Mouse (Mus musculus) spleen, postnatal 36 days (tissue): ENCODE measurements around the gene Tom1l2.

Source experiments
- DNase-seq, 2 experiments: peaks; one replicate each; pipeline ENCODE4 v3.0.0; 2022; ENCODE audit warnings: low spot score in 2 of 2, mixed read lengths in 1 of 2

The Tom1l2 gene

DNA sequence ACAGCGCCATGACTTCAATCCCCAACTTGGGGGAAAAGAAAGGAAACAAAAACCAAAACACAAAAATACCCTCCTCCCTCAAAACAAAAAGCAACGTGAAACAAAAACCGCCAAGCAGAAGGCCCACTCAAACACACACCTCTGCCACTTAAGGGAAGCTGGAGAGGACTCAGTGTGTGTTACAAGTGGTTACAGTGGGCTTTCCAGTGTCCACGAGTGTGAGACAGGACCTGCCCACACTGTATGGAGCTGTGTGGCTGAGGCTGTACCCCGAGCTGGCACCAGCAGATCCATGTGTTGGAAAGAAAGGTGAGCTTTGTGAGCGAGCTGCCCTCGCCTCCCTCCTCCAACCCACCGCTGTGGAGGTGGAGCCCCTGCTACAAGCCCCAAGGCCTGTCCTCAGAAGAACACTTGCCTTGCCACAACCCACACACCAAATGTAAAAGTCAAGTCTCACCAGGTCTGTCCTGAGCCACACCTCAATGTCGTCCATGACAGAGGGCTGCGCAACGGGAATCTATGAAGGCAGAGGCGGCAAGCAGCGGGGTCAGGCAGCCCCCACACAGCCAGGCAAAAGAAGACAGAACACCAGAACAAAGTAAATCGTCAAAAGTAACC is 120.2 kb downstream of the Tom1l2 start:
- DNase-seq, result no peak

DNA sequence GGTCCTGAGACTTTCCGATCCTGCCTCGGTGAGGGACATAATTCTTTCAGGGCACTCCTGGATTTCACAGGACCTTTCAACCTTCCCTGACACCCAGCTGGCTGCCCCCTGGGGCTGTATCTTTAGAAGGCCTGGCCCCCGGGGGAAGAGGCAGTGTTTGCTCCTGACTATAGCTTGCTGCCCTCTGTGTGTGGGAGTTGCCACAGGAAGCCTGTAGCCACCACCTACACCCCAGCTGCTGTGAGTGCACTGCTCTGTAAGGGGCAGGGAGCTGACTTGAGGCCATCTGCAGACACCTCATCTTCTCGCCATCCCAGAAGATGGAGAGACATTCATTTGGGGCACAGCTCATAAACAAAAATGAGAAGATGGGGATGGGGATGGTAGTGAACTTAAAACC is 120.8 kb downstream of the Tom1l2 start:
- DNase-seq, result no peak

DNA sequence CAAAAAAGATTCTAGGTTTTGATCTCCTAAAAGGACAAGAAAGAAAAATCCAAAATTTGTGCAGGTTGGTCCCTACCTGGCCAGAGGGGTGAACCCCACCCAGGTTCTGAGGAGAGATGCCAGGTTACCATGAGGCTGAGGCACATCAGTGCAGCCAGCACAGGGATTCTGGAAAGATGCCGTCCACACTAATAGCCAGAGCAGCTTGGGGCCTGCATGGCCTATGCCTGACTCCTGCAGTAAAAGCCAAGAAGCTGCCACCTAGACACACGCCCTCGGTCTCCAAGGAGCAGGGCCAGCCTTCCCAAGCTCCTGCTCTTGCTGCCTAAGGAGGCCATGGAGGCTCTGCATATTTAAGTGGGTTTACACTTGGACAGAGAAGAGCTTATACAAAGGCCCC is 121.4 kb downstream of the Tom1l2 start:
- no peak for DNase-seq

DNA sequence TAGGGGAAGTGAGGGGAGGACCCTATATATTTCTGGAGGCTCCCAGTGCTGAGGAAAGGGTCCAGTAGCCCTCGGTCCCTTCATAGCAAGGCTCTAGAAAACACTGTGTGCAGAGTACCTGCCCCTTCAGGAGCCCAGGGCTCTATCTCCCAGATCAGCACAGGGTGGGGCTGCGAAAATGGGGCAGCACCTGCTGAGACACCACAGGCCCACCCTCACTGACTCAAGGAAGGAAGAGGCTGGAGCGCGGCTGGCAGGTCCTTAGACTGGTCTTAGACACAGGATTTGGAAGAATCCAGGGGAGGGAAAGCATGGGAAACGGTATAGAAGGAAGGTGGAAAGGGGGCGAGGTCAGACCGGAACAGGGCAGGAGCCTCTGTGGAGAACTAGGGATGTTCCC is 122.2 kb downstream of the Tom1l2 start:
- DNase-seq, result no peak

DNA sequence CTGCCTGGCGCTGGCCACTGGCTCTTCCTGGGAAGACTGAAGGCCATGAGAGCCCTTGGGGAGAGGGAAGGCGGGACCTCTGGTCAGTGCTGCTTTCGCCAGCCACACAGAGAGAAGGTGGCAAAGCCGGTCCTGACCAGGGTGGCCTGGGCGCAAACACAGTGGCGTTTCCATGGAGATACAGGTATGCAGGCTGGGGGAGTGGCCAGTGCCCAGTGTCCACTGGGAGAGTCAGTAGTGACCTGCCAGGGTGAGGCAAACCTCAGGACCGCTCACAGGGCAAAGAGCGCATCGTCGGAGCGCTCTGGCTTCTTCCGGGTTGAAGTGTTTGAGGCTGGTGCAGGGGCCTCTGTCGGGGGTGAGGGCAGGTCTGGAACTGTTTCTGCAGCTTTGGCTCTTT is 122.9 kb downstream of the Tom1l2 start:
- no peak for DNase-seq

DNA sequence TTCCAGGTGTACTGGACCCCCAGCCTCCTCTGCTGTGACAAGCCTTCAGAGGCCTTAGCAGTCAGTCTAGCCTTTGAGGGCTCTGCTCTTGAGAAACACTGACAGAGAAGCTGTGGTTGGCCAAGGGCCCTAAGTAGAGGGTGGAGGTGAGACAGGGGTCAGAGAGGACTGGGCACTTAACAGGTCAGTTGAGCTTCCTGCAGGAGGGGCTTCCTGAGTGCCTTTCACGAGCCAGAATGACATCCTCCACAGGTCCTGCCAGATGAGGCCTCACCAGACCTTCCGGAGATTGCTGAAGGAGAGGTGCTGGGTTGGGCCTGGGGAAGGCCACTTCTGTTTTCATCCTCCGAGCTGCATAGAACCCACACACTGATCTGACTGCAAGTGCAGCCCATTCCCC is 124.2 kb downstream of the Tom1l2 start:
- no peak for DNase-seq

DNA sequence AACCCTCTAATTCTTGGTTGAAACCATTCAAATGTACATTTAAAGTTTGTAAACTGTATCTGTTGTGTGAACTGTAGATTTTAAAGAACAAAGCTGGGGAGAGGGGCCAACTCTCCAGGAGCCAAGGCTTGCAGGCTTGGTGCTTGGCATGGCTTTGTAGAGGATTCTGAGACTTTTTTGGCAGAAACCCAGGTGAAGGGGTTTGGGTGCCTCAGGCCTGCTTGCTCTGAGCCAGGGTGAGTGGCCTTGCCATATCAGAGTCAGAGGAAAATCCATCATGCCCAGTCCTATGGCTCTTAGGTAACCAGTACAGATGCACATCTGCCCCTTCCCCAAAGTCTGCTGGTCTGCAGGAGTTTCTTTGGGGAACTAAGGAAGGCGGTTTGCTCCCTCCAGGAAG is 126.8 kb downstream of the Tom1l2 start:
- DNase-seq, result no peak

DNA sequence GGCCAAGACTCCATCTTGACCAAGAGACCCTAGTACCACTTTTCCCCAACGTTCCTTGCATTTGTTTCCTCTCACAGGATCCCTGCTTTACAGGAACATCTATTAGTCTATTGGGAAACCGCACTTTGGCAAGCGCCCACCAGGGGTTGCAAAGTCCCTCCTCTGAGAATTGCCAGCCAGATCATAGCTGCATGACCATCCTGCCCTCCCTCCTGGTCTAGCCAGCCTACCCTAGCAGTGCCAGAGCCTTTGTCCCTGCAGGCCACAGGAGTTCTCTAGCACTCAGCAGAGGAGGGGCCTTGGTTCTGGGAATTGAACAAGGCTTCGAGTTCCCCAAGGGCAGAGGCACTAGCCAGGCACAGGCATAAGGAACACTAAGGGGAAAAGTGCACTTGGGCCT is 128.0 kb downstream of the Tom1l2 start:
- no peak for DNase-seq

DNA sequence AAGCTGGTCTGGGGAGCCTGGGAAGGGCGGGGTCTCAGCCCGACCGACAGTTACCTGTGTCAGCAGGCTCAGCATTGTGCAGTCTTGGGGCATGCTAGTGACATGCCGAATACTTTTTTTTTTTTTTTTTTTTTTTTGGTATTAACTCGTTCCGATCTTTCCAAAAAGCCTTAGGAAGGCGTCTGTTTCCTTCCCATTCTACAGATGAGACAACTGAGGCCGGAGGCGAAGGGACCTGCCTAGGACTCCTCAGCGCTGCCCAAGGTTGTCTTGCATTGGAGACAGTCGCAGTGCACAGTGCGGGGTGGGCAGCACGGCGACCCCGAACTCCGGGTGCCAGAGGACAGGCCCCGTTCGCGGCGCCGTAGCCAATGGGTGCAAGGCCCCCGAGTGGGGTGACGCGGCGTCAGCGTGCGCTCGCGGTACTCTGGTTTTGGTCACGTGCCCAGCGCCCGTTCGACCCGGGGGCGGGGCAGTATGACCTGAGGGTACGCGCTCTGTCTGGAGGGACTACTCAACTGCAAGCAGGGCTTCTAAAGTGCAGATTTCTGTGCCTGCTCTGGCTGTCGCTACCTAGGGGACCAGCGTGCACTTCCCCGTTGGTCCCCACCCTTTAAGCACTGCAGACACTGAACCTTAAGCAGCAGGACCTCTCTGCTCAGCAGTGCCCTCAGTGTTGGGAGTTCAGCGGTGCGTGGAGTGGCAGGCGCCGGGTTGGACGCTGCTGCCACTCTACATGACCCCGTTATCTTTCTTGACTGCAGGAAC is 130.1 kb downstream of the Tom1l2 start, which contains the start of gene Srebf1:
TSS of gene Srebf1 (minus strand) at position 113 of the 768 bp plus-strand sequence.
- peak; percentile 79 to 85 for DNase-seq

DNA sequence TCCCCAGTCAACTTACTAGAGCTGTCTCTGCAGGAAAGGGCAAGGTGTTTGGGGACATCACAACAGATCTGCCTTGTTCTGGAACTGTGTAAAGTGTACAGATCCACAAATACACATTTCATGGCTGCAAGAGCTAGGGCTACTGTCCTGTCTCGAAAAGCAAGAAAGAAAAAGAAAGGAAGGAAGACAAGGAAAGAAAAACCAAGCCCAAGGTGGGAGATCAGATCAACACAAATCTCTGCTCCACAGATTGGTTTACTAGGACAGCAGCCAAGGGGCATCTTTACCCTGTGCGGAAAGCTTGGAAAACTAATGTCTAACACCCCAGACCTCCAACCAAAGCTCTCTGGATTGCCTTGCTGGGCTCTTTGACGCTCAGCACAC is 130.6 kb downstream of the Tom1l2 start:
- no peak for DNase-seq

DNA sequence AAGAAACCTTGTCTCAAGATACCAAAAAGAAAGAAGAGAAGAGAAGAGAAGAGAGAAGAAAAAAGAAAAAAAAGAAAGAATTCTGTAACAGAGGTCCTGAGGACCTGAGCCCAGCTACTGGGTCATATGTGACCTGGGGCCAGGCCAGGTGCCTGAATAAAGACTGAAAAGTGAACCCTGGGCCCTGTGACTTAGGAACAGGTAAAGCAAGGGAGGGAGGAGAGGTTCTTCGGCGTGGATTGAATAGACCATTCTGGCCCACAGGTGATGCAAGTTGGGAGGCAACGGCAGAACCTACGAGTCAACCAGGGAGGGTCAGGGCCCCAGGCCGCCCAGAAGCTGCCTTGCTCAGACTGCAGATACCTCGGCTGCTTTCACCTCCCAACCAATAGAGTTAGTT is 131.3 kb downstream of the Tom1l2 start:
- no peak for DNase-seq

DNA sequence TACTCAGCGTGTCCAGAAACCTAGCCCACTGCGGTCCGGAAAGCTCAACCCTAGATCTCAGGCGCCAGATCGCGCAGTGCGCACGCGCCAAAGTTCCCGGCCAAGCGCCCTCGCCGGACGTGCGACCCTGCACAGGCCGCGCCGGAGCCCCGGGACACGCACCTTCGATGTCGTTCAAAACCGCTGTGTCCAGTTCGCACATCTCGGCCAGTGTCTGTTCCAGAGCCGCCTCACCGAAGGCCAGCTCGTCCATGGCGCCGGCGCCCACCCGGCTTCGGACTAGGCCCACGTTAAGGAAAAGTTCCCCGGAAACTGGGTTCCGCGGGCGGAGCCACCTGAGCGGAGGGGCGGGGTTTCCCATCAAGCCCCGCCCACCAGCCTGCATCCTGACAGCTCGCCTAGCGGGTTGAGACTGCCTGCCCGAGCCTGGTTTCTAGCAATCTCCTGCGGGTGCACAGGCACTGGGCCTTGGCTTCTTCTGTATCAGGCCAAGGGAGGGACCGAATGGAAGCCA is 132.4 kb downstream of the Tom1l2 start:
- peak; percentile 87 for DNase-seq

DNA sequence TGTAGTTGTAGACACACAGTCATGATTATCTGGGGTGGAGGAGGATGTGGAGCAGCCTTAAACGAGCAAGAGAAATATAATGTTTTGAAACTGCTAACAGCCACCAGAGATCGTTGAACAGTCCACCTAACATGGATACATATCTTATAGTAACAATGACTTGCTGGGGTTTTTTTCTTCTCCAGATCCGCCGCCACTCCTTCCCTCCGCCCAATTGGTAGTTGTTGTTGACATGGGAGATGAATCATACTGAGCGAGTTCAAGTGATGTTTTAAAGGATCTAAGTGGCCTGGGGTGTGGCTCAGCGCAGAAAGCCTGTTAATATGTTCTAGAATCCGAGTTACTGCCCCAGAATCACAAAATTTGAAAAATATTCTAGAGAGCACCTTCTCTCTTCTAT is 133.1 kb downstream of the Tom1l2 start:
- DNase-seq, result no peak

DNA sequence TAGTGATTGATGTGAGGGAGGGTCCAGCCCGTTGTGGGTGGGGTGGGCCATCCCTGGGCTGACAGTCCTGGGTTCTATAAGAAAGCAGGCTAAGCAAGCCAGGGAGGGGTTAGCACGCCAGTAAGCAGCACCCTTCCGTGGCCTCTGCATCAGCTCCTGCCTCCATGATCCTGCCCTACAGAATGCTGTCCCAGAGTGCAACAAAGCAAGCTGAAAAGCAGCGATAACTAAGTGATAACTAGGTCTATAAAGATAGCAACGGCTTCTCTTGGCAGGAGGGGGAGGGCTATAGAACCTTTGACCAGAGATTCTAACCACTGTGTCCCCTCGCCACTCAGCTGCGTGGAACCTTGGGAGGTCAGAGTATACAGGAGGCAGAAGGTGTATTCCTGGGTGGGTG is 135.2 kb downstream of the Tom1l2 start:
- no peak for DNase-seq

DNA sequence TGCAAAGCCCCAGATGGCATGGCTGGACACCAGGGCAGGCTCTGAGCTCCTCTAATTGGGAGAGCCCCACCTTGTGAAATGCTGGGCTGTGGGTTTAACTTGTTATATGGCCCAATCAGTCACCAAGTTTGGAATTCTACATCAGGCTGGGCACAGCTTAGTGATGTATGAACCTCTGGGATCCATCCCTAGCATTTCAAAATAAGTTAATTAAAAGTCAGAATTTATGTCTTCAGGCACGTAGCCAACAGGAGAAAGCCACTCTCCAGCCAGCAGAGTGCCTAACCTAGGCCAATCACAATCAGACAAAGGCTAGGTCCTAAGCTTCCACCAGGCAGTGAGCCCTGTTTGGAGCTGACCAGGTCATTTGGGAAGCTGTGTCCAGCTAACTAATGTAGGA is 136.0 kb downstream of the Tom1l2 start:
- no peak for DNase-seq

DNA sequence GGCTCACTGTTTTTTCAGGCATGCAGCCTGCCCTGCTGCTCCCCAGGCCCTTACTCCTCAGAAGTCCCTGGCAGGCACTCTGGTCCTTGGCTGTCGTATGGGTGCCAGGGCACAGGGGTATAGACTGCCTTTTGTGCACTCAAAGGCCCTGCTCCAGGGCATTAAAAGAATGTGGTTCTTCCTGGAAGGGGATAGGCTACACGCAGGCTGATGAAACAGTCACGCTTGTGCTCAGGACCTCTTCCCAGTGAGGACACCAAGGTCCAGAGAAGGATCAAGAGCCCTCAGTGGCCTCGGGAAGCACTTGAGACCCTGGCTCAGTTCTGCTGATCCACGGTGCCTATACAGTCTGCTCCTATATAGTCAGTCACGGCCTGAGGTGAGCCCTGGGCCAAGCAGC is 139.4 kb downstream of the Tom1l2 start:
- DNase-seq, result no peak

DNA sequence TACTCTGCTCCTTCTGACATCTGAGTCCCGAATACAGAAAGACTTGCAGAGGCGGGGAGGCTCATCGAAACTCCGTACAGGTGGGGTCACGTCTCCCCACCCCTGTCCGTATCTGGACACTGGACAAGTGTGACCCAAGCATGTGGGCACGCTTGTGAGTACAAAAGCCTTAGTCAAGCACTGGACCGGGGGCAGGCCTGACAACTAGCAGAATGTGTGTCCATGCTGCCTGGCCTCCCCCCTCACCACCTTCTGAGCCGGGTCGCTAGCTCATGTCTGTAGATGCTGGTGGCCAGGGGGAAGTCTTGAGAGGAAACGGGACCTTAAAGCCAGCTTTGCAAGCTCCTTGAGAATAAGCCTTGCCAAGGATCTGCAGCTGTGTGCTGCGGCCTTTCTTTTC is 140.9 kb downstream of the Tom1l2 start:
- DNase-seq, result no peak

DNA sequence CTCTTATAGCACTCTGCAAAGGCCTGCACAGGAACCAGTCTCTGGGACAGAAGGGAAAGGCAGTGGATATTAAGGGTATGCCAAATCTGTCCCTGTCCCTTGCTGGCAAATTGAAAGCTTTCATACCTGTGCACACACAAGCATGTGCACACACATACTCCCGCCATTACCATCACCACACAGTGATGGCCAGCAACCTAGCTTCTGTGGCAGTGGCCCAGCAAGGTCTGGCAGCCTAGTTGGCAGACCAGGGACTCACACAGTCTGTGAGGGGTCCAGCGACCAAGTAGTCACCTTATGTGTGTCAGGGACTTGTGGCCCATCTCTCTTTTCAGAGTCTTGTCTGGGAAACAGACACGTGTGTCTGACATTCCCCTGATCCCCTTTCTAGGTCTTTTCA is 141.6 kb downstream of the Tom1l2 start:
- DNase-seq, result no peak

DNA sequence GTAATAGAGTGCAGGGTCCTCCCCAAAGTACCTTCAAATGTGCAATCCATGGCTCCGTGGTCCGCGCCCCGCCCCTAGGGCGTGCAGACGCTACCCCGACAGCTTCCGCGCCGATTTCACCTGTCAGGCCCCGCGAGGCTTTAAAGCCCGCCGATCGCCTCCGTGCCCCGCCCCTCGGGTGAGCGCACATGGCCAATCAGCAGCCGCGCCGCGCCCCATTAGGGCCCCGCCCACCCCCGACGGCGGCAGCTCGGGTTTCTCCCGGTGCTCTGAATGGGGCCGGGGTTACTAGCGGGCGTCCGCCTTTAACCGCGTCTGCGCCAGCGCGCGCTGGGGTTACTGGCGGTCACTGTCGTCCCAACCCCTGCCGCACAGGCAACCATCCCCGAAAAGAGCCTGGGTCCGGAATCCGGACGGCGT is 142.4 kb downstream of the Tom1l2 start:
- peak; percentile 96 for DNase-seq

DNA sequence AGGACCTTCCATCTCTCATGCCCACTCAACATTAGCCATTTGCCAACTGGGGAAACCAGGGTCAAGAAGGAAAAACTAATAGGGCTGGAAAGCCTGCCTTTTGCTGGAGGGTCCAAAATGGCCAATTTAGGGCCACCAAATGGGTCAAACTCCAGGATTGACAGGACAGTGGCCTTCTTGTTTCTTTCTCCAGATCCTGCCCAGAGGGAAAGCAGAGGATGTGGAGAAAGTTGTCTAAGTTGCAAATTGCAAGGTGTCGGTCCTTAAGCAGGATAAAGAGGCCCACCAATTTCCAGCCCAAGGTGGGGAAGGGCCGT is 142.8 kb downstream of the Tom1l2 start:
- DNase-seq, result no peak

DNA sequence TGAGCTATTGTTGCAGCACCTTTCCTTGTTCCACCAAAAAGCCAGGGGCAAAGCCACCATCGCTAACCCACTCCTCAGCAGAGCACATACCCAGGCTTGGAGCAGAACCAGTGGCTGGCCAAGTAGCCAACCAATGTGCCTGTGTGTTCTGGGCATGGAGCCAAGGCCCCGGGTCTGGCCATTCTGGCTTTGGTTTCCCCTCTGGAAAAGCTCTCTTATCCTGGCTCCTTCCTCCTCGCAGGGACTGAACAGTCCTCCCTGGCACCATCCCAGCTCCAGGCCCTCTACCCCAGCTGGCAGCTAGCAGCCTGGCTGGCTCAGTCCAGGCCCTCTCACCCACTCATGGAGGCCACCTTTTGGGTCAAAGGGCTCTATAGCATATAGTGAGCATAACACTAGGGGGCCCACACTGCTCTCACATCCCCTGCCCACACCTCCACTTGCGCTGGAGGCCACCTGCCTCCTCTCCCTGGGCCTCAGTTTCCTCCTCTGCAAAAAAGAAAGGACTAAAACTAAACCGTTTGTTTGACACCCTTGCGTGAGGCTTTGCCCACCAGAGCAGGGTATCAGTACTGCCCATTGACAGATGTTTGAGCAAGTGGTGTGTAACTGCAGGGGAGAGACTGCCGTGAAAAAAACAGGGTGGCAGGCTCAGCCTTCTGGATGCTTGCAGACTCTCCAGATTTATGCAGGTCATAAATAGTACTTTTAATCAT is 143.3 kb downstream of the Tom1l2 start:
- DNase-seq, result no peak

DNA sequence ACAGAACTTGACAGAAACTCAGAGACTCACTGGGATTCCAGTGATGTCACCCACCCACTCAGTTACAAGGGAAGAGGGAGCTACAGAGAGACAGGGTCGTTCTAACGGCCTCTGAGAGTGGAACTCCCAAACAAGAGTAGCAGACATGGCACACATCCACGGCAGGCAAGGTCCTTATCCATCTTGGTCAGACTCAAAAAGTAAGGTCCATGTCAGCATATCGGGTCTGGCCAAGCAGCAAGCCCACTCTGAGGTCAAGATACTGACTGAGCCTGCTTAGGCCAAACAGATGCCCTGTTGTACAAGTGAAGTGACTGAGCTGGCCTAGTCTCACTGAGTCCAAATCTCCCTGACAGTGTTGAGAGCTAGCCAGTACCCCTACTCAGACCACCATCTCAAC is 144.0 kb downstream of the Tom1l2 start:
- DNase-seq, result no peak

DNA sequence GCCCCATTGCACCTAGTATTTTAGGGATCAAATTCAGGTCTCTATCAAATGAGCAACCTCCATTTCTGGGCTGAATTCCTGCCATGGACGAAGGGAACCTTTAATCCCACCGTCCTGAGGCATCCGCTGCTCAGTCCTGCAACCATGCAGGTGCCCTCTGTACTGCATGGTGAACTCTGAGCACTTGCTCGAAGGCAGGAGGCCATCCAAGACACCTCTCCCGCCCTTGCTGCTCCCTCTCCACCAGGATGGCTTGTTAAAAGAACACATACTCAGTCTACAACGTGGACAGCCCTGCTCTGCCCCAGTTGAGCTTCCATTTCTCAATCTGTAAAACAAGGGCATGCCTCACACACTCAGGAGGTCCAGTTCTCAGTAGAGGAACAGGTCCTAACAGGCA is 144.5 kb downstream of the Tom1l2 start:
- DNase-seq, result no peak
